Mouse (Mus musculus) midbrain, postnatal 0 days (tissue): ENCODE data around the gene 4933405O20Rik. TPM values are rescaled to one million over a fixed set of nuclear protein-coding genes. Genes with fewer than 3 reads are reported as not detected.

Experiments
- ATAC-seq: fragments of 200-750 bp; cut with Nextera tagmentation; 2 replicates; pipeline ENCODE4 v1.8.0; 2017; ENCODE audit warnings: moderate number of reproducible peaks, mild to moderate bottlenecking, moderate TSS enrichment, moderate library complexity; ENCODE audit not compliant: low FRiP score
- DNase-seq: peaks from one replicate; pipeline ENCODE4 v3.0.0-alpha.2; 2015; ENCODE audit warnings: low spot score
- H3K27ac ChIP-seq: fragments of 300-500 bp; sonication (generic); 2 replicates; pipeline ENCODE4 v1.5.1; 2014; ENCODE audit warnings: low read depth, mild to moderate bottlenecking, low read length, mixed read lengths
- H3K27me3 ChIP-seq: fragments of 300-500 bp; sonication (generic); 2 replicates; pipeline ENCODE4 v1.6.1; 2014; ENCODE audit warnings: low read length, control low read depth, mixed read lengths; ENCODE audit not compliant: insufficient read depth
- H3K36me3 ChIP-seq: fragments of 300-500 bp; sonication (generic); 2 replicates; pipeline ENCODE4 v1.6.1; 2014; ENCODE audit warnings: low read length, control low read depth, mixed read lengths; ENCODE audit not compliant: insufficient read depth
- H3K4me1 ChIP-seq: fragments of 300-500 bp; sonication (generic); 2 replicates; pipeline ENCODE4 v1.6.1; 2014; ENCODE audit warnings: mild to moderate bottlenecking, control low read depth, antibody characterized with exemption, low read length, mixed read lengths; ENCODE audit not compliant: insufficient read depth
- H3K4me2 ChIP-seq: fragments of 300-500 bp; sonication (generic); 2 replicates; pipeline ENCODE4 v1.6.1; 2014; ENCODE audit warnings: low read depth, mild to moderate bottlenecking, low read length, mixed read lengths; ENCODE audit not compliant: poor library complexity, severe bottlenecking
- H3K4me3 ChIP-seq: fragments of 300-500 bp; sonication (generic); 2 replicates; pipeline ENCODE4 v1.5.1; 2014; ENCODE audit warnings: low read depth, mild to moderate bottlenecking, low read length, moderate library complexity
- H3K9ac ChIP-seq: fragments of 300-500 bp; sonication (generic); replicated peaks from 2 replicates; pipeline ENCODE4 v1.6.1; 2014; ENCODE audit warnings: mild to moderate bottlenecking, low read length, moderate library complexity, mixed read lengths; ENCODE audit not compliant: poor library complexity, severe bottlenecking
- H3K9me3 ChIP-seq: fragments of 300-500 bp; sonication (generic); 2 replicates; pipeline ENCODE4 v1.6.1; 2016; ENCODE audit warnings: low read length, control low read depth
- CTCF ChIP-seq: IDR thresholded peaks from 2 replicates; pipeline ENCODE4 v1.5.1; 2016; ENCODE audit warnings: antibody characterized with exemption, mild to moderate bottlenecking
- WGBS: fragments of 180-500 bp; shearing (Covaris S2); extraction: QIAGEN DNeasy Blood & Tissue Kit; methylation state at CpG from one replicate; pipeline ENCODE4 v1.1.7; 2014; 5-methylcytosine and 5-hydroxymethylcytosine counted together
- polyA plus RNA-seq: library from polyadenylated mRNA; unstranded; fragments of >200 nt; fragmentation: Nextera tagmentation; extraction: Ambion mirVana; gene quantifications from 2 replicates; pipeline ENCODE4 v1.2.1, GENCODE M21; 2015
- total RNA-seq: library from RNA; depleted of rRNA; stranded (reverse); fragments of >200 nt; gene quantifications from 2 replicates; pipeline ENCODE4 v1.2.3, GENCODE M21; 2014

4933405O20Rik gene
- total and polyA plus RNA-seq, 2 experiments from 2014 or later, result not detected

DNA sequence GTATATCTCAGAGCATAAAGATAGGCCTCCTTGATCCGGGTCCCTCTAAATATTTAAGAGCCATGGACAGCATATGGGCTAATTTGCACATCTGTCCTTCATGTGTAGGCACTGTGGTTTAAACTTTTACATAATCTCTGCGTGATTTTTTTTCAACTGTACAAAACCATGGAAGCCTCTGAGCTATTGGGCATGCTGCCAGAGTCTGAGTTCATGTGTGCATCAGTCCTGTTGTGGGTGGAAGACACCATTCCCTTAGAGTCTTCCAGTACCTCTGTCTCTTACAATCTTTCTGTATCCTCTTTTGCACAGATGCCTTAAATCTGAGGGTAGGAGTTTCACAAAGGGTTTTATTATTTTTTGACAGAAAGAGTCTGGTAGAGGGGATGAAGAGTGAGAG is 15.1 kb downstream of the 4933405O20Rik start:
- peak; percentile 17 for DNase-seq
- no peak overlapping the region for H3K9ac ChIP-seq
- no peak for ATAC-seq
- no peak overlapping the region for H3K4me3 ChIP-seq
- no peaks in the 10 kb centered on the region for H3K27me3 ChIP-seq
- no peaks in the 10 kb centered on the region for H3K36me3 ChIP-seq
- no peak overlapping the region for H3K27ac ChIP-seq
- no peaks in the 10 kb centered on the region for H3K9me3 ChIP-seq
- no peak overlapping the region for H3K4me2 ChIP-seq
- H3K4me1 ChIP-seq, result no peaks in the 10 kb centered on the region
- TF ChIP-seq CTCF, result no peak
- WGBS, result 36% methylated on average over 2 of the region's 2 CpGs

GRCm38 (mm10) chr7:50629186-50629585 is 30.2 kb downstream of the 4933405O20Rik start:
- DNase-seq (no peak), ATAC-seq (no peak)
- Histone ChIP-seq H3K9ac (no peak overlapping the region), H3K9me3 (no peaks in the 10 kb centered on the region), H3K27ac (no peak overlapping the region), H3K4me2 (no peak overlapping the region), H3K4me3 (no peak overlapping the region), H3K36me3 (no peaks in the 10 kb centered on the region), H3K27me3 (no peaks in the 10 kb centered on the region), H3K4me1 (no peaks in the 10 kb centered on the region)
- 34% methylated on average over 3 of the region's 3 CpGs for WGBS
- TF ChIP-seq CTCF, result no peak

DNA sequence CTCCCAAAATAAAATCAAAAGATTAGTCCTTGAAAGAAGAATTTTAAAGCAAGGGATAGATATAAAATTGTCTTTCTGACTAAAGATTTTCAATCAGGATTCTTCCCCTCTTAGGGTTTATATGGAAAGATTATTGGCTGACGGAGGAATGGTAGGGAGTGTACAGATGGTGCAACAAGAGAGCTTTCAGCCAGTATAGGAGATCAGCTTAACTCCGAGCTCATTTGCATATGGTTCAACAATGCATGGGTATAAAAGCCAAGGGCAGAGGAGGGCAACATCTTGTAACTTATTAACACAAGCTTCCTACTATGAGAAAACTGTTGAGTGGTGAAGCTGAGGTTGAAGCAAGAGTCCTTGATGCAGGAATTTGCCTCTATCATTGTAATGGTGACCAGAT is 34.2 kb downstream of the 4933405O20Rik start:
- H3K36me3 ChIP-seq, result no peaks in the 10 kb centered on the region
- no peak for TF ChIP-seq CTCF

More for the DNA sequence above, 34.2 kb downstream of the 4933405O20Rik start:
- DNase-seq (no peak), ATAC-seq (no peak)
- Histone ChIP-seq H3K4me2 (no peak overlapping the region), H3K9ac (no peak overlapping the region), H3K9me3 (no peaks in the 10 kb centered on the region), H3K4me1 (no peaks in the 10 kb centered on the region), H3K27ac (no peak overlapping the region), H3K4me3 (no peak overlapping the region), H3K27me3 (no peaks in the 10 kb centered on the region)
- WGBS, result 42% methylated on average over 2 of the region's 2 CpGs
